Mouse (Mus musculus): ENCODE results near the gene Nckap5. TPM values are rescaled to one million over a fixed set of nuclear protein-coding genes. Genes with fewer than 3 reads are reported as not detected.
A peak's percentile ranks its signal among the peaks of the same experiment; 100 is the strongest.

Gene Nckap5
- polyA plus RNA-seq, 2 experiments = 6.8 to 14.9 TPM

GRCm38 (mm10) chr1:126675142-126675541 lies 155.5 kb downstream of the Nckap5 start:
- WGBS = 31% methylated on average over 1 of the region's 1 CpGs
- H3K9me3 ChIP-seq (ENCODE audit: control insufficient read depth, low read length) = no peaks in the 10 kb centered on the region
- no peaks in the 10 kb centered on the region for H3K36me3 ChIP-seq (ENCODE audit: control insufficient read depth, insufficient read depth, low read length)
- no peak for ATAC-seq (ENCODE audit: low FRiP score, low read depth)
- TF ChIP-seq POLR2A (IDR thresholded peaks at IDR 0.05; ENCODE audit: borderline replicate concordance, extremely low read depth, insufficient read depth, insufficient read length) = no peak
- H3K4me2 ChIP-seq (replicated peaks; ENCODE audit: low read depth, low read length, severe bottlenecking) = no peak overlapping the region
- no peaks in the 10 kb centered on the region for H3K27me3 ChIP-seq (ENCODE audit: control insufficient read depth, insufficient read depth, low read length)
- H3K4me3 ChIP-seq (replicated peaks; ENCODE audit: low read length) = no peak overlapping the region
- no peaks in the 10 kb centered on the region; the same call in 1 of the 2 replicates for H3K4me1 ChIP-seq (ENCODE audit: control insufficient read depth, insufficient read depth, low read length)
- H3K27ac ChIP-seq (replicated peaks; ENCODE audit: low read depth, low read length) = no peak overlapping the region
- DNase-seq (ENCODE audit: low spot score) = no peak
- H3K9ac ChIP-seq (ENCODE audit: low read depth, low read length, severe bottlenecking) = no peak overlapping the region

- 91% methylated on average over 2 of the region's 2 CpGs for WGBS
These were observed 157.4 kb downstream of the Nckap5 start for GRCm38 (mm10) chr1:126673238-126673637.

GRCm38 (mm10) chr1:126670507-126670906 lies 160.1 kb downstream of the Nckap5 start:
- no peak for ATAC-seq (ENCODE audit: low FRiP score, low read depth)
- no peak overlapping the region for H3K27ac ChIP-seq (replicated peaks; ENCODE audit: low read depth, low read length)
- no peaks in the 10 kb centered on the region for H3K27me3 ChIP-seq (ENCODE audit: control insufficient read depth, insufficient read depth, low read length)
- H3K4me1 ChIP-seq (ENCODE audit: control insufficient read depth, insufficient read depth, low read length) = no peaks in the 10 kb centered on the region
- 90% methylated on average over 3 of the region's 3 CpGs for WGBS
- TF ChIP-seq POLR2A (IDR thresholded peaks at IDR 0.05; ENCODE audit: borderline replicate concordance, extremely low read depth, insufficient read depth, insufficient read length) = no peak
- H3K9ac ChIP-seq (ENCODE audit: low read depth, low read length, severe bottlenecking) = no peak overlapping the region
- H3K36me3 ChIP-seq (ENCODE audit: control insufficient read depth, insufficient read depth, low read length) = no peaks in the 10 kb centered on the region
- H3K9me3 ChIP-seq (ENCODE audit: control insufficient read depth, low read length) = no peaks in the 10 kb centered on the region
- no peak overlapping the region for H3K4me2 ChIP-seq (replicated peaks; ENCODE audit: low read depth, low read length, severe bottlenecking)
- H3K4me3 ChIP-seq (replicated peaks; ENCODE audit: low read length) = no peak overlapping the region
- no peak for DNase-seq (ENCODE audit: low spot score)

More at GRCm38 (mm10) chr1:126673238-126673637, 157.4 kb downstream of the Nckap5 start:
- no peak overlapping the region for H3K4me2 ChIP-seq (replicated peaks; ENCODE audit: low read depth, low read length, severe bottlenecking)
- no peak for TF ChIP-seq POLR2A (IDR thresholded peaks at IDR 0.05; ENCODE audit: borderline replicate concordance, extremely low read depth, insufficient read depth, insufficient read length)
- H3K9ac ChIP-seq (ENCODE audit: low read depth, low read length, severe bottlenecking) = no peak overlapping the region
- no peaks in the 10 kb centered on the region; the same call in 1 of the 2 replicates for H3K4me1 ChIP-seq (ENCODE audit: control insufficient read depth, insufficient read depth, low read length)
- ATAC-seq (ENCODE audit: low FRiP score, low read depth) (no peak), DNase-seq (ENCODE audit: low spot score) (no peak)
- H3K27me3 ChIP-seq (ENCODE audit: control insufficient read depth, insufficient read depth, low read length) = no peaks in the 10 kb centered on the region
- H3K27ac ChIP-seq (replicated peaks; ENCODE audit: low read depth, low read length) = no peak overlapping the region
- H3K36me3 ChIP-seq (ENCODE audit: control insufficient read depth, insufficient read depth, low read length) = no peaks in the 10 kb centered on the region
- H3K4me3 ChIP-seq (replicated peaks; ENCODE audit: low read length) = no peak overlapping the region
- no peaks in the 10 kb centered on the region for H3K9me3 ChIP-seq (ENCODE audit: control insufficient read depth, low read length)

- Histone ChIP-seq H3K36me3 (ENCODE audit: control insufficient read depth, insufficient read depth, low read length) (no peaks in the 10 kb centered on the region), H3K27me3 (ENCODE audit: control insufficient read depth, insufficient read depth, low read length) (no peaks in the 10 kb centered on the region), H3K4me1 (ENCODE audit: control insufficient read depth, insufficient read depth, low read length) (no peaks in the 10 kb centered on the region), H3K4me2 (replicated peaks; ENCODE audit: low read depth, low read length, severe bottlenecking) (no peak overlapping the region), H3K27ac (replicated peaks; ENCODE audit: low read depth, low read length) (peak overlapping the region; percentile 10; the same call in 1 of the 2 replicates), H3K9me3 (ENCODE audit: control insufficient read depth, low read length) (no peaks in the 10 kb centered on the region), H3K4me3 (replicated peaks; ENCODE audit: low read length) (no peak overlapping the region), H3K9ac (ENCODE audit: low read depth, low read length, severe bottlenecking) (no peak overlapping the region)
- 75% methylated on average over 7 of the region's 7 CpGs for WGBS
- DNase-seq (ENCODE audit: low spot score) = no peak
- TF ChIP-seq POLR2A (IDR thresholded peaks at IDR 0.05; ENCODE audit: borderline replicate concordance, extremely low read depth, insufficient read depth, insufficient read length) = no peak
- peak; percentile 80 for ATAC-seq (ENCODE audit: low FRiP score, low read depth)
These were observed 170.2 kb downstream of the Nckap5 start for GRCm38 (mm10) chr1:126660098-126660999.

GRCm38 (mm10) chr1:126658731-126659130 lies 171.9 kb downstream of the Nckap5 start:
- no peaks in the 10 kb centered on the region for H3K27me3 ChIP-seq (ENCODE audit: control insufficient read depth, insufficient read depth, low read length)
- H3K36me3 ChIP-seq (ENCODE audit: control insufficient read depth, insufficient read depth, low read length) = no peaks in the 10 kb centered on the region
- H3K27ac ChIP-seq (replicated peaks; ENCODE audit: low read depth, low read length) = no peak overlapping the region
- DNase-seq (ENCODE audit: low spot score) (no peak), ATAC-seq (ENCODE audit: low FRiP score, low read depth) (no peak)
- no peak overlapping the region for H3K4me2 ChIP-seq (replicated peaks; ENCODE audit: low read depth, low read length, severe bottlenecking)
- no peak overlapping the region for H3K9ac ChIP-seq (ENCODE audit: low read depth, low read length, severe bottlenecking)
- no peak for TF ChIP-seq POLR2A (IDR thresholded peaks at IDR 0.05; ENCODE audit: borderline replicate concordance, extremely low read depth, insufficient read depth, insufficient read length)
- H3K9me3 ChIP-seq (ENCODE audit: control insufficient read depth, low read length) = no peaks in the 10 kb centered on the region
- WGBS = 89% methylated on average over 11 of the region's 11 CpGs
- no peak overlapping the region for H3K4me3 ChIP-seq (replicated peaks; ENCODE audit: low read length)
- no peaks in the 10 kb centered on the region for H3K4me1 ChIP-seq (ENCODE audit: control insufficient read depth, insufficient read depth, low read length)

Measured in limb, embryonic 14.5 days (tissue).